Mouse (Mus musculus) layer of hippocampus, adult 2 months (tissue): ENCODE results near the gene Wnt8b. TPM values are rescaled to one million over a fixed set of nuclear protein-coding genes. Genes with fewer than 3 reads are reported as not detected.

Source experiments
- DNase-seq, 2 experiments: peaks; one replicate each; pipeline ENCODE4 v3.0.0; 2022; ENCODE audit warnings: low spot score in 2 of 2
- H3K27ac ChIP-seq: fragments of 200-600 bp; 2 replicates; pipeline ENCODE4 v1.8.1; 2022
- H3K4me3 ChIP-seq: fragments of 200-600 bp; 2 replicates; pipeline ENCODE4 v1.8.1; 2022; ENCODE audit warnings: mild to moderate bottlenecking
- CTCF ChIP-seq: fragments of 200-600 bp; conservative IDR thresholded peaks from 2 replicates; pipeline ENCODE4 v1.8.1; 2022; ENCODE audit warnings: antibody characterized with exemption, mild to moderate bottlenecking, moderate library complexity
- total RNA-seq, 2 experiments: library from RNA; stranded (reverse); gene quantifications; 2 replicates each; pipeline ENCODE4 v1.2.3; 2021

The Wnt8b gene
- total RNA-seq, 2 experiments from 2014 or later, result 0.17 TPM; not detected in 1

DNA sequence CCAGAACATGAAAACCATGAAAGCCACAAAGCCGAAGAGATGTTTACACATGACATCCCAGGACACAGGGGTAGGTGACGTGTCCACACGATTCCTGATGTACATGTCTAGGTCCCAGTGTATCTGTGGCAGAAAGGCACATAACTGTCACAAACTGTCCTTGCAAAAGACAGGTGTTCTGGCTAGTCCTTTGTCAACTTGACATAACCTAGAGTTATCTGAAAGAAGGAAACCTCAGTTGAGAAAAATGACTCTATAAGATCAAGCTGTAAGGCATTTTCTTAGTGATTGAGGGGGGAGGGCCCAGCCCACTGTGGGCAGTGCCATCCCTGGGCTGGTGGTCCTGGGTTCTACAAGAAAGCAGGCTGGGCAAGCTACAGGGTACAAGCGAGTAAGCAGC is 59.5 kb downstream of the Wnt8b start, which contains the start of gene Gm20538:
Gene Gm20538, minus strand, starts transcription at position 101 of the 400 bp plus-strand sequence.
- TF ChIP-seq CTCF, result no peak
- Histone ChIP-seq H3K27ac (no peak within 1 kb of the TSS), H3K4me3 (peak within 1 kb of the TSS; percentile 85; the same call in 1 of the 2 replicates)
- no peak for DNase-seq

DNA sequence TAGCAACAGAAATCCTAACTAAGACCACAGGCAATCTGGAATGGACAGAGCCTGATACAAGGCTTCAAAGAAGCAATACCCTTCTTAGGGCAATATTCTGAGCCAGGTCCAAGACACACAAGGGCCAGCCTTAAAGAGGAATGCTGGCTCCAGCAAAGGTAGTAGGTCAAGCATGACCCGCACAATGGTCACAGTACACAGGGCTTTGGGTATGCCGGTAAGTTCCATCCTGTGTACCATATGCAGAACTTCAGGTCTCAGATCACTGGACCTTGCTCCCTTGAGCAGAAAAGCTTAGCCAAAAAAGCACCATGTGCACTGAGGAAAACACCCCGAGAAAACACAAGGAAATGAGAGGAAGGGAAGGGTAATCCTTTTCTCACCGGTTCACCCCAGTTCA is 60.0 kb downstream of the Wnt8b start:
- no peak overlapping the region for H3K27ac ChIP-seq
- no peak for TF ChIP-seq CTCF
- H3K4me3 ChIP-seq, result no peak overlapping the region; the same call in 1 of the 2 replicates
- no peak for DNase-seq

DNA sequence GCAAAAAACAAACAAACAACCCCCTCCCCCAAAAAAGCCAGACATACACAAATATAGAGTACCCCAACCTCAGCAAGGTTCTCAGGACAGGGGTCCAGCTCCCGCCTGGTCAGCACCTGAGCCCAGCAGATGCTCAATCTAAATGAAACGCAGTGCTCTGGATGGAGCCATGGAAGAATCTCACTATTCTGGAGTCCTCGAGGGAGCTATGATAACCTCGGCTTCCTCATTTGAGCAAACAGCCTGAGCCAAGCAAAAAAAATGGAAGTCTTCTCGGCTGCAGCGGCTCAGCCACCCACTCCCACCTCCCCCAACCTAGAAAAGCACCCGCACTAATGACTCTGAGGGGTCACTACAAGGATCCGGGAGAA is 61.2 kb downstream of the Wnt8b start:
- H3K4me3 ChIP-seq, result peak overlapping the region; percentile 85
- peak overlapping the region; percentile 96 for H3K27ac ChIP-seq
- TF ChIP-seq CTCF, result no peak
- no peak for DNase-seq

DNA sequence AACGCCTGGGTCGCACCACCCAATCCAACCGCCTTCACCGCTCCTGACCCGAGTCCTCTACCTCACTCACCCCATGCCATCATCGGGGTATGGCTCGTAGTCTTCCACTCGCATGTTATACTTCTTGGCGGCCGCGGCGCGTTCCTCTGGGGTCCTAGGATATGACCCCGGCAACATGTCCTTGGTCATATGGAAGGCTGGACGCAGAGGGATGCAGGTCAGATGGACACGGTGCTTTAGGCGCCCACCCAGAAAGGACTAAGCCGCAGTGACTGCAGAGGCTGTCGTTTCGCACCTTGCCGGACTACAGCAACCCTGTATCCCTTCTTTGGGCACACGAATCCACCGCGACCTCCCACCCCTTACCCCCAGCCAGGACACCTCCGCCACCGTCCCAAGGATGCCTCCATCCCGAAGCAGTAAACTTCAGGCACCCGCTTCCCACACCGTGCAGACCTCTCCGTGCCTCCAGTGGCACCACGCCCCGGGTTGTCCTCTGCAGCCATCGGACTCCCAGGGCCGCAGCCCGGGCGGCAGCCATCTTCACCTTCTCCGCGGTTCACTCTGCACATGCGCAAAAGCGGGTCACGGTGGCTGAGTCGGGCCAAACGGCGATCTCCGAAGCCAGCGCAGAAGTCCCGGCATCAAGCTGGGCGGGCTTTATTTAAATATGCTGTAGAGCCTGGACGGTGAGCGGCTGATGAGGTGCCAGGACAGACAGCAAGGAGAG is 61.8 kb downstream of the Wnt8b start, which contains the start of gene Ndufb8:
Gene Ndufb8, minus strand, starts transcription at position 580 of the 730 bp plus-strand sequence.
- no peak for TF ChIP-seq CTCF
- peak within 1 kb of the TSS; percentile 96 for H3K27ac ChIP-seq

DNA sequence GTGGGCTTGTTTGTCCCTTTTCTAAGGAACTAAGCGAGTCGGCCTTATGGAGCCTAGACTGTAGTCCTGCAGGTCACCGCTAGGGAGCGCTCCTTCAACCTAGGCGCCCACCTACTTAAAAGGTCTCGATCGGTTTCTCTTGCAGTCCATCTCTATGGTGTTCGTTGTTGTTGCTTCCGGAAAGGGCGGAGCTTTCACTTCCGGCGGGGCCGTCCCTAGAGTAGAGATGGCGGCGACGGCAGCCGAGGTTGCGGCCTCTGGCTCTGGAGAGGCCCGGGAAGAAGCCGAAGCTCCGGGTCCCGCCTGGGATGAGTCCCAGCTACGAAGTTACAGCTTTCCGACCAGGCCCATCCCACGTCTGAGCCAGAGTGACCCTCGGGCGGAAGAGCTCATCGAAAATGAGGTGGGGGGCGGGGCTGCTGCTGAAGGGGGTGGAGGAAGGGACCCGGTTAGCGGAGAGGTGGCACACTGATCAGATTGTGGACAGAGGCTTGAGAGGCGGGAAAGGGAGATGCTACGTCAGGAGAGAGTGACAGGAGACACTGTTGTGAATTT is 69.5 kb downstream of the Wnt8b start, which contains the start of gene Hif1an:
Gene Hif1an, plus strand, starts transcription at position 199 of the 555 bp plus-strand sequence.
- peak within 1 kb of the TSS; percentile 67 for H3K4me3 ChIP-seq
- peak; percentile 93 to 95 for DNase-seq
- peak within 1 kb of the TSS; percentile 85 for H3K27ac ChIP-seq
- TF ChIP-seq CTCF, result peak; percentile 99

More for the DNA sequence above, 61.8 kb downstream of the Wnt8b start, which contains the start of gene Ndufb8:
- DNase-seq, result peak; percentile 93 to 98
- H3K4me3 ChIP-seq, result peak within 1 kb of the TSS; percentile 85

Other genes starting within 250 kb of the Wnt8b start
- gene Scd2, start 199.8 kb upstream of the Wnt8b start, total RNA-seq, result 100 to 1,000 TPM; 597 to 622 TPM
- 1 to 10 TPM; 2.3 to 2.5 TPM for gene Scd4, start 160.4 kb upstream of the Wnt8b start, total RNA-seq
- 100 to 1,000 TPM; 139 TPM for gene Scd1, start 85.6 kb upstream of the Wnt8b start, total RNA-seq
- gene Sec31b, start 52.4 kb downstream of the Wnt8b start, total RNA-seq, result under 1 TPM; 0.12 to 0.67 TPM
- not detected for gene Gm20538, start 59.4 kb downstream of the Wnt8b start, total RNA-seq
- gene Ndufb8, start 62.0 kb downstream of the Wnt8b start, total RNA-seq, result 100 to 1,000 TPM; 349 to 378 TPM
- 10 to 100 TPM; 32.7 to 33.6 TPM for gene Hif1an, start 69.4 kb downstream of the Wnt8b start, total RNA-seq